Mouse (Mus musculus) kidney, embryonic 15.5 days (tissue): ENCODE data around the gene Kank1. TPM values are rescaled to one million over a fixed set of nuclear protein-coding genes. Genes with fewer than 3 reads are reported as not detected.

Experiments
- ATAC-seq: fragments of 200-750 bp; cut with Nextera tagmentation; replicated peaks from 2 replicates; pipeline ENCODE4 v1.8.0; 2017; ENCODE audit warnings: moderate TSS enrichment; ENCODE audit not compliant: low FRiP score
- H3K27ac ChIP-seq: fragments of 300-500 bp; sonication (generic); 2 replicates; pipeline ENCODE4 v1.5.1; 2015; ENCODE audit warnings: mild to moderate bottlenecking, inconsistent platforms
- H3K27me3 ChIP-seq: fragments of 300-500 bp; sonication (generic); 2 replicates; pipeline ENCODE4 v1.6.1; 2015; ENCODE audit warnings: inconsistent platforms
- H3K36me3 ChIP-seq: fragments of 300-500 bp; sonication (generic); 2 replicates; pipeline ENCODE4 v1.6.1; 2015; ENCODE audit warnings: inconsistent platforms
- H3K4me1 ChIP-seq: fragments of 300-500 bp; sonication (generic); 2 replicates; pipeline ENCODE4 v1.6.1; 2015; ENCODE audit warnings: inconsistent platforms
- H3K4me2 ChIP-seq: fragments of 300-500 bp; sonication (generic); 2 replicates; pipeline ENCODE4 v1.6.1; 2015; ENCODE audit warnings: moderate library complexity, mild to moderate bottlenecking, inconsistent platforms
- H3K4me3 ChIP-seq: fragments of 300-500 bp; sonication (generic); replicated peaks from 2 replicates; pipeline ENCODE4 v1.5.1; 2015; ENCODE audit warnings: mild to moderate bottlenecking, inconsistent platforms
- H3K9ac ChIP-seq: fragments of 300-500 bp; sonication (generic); 2 replicates; pipeline ENCODE4 v1.6.1; 2015; ENCODE audit warnings: mild to moderate bottlenecking, inconsistent platforms
- H3K9me3 ChIP-seq: fragments of 300-500 bp; sonication (generic); replicated peaks from 2 replicates; pipeline ENCODE4 v1.6.1; 2016; ENCODE audit warnings: inconsistent platforms
- WGBS: fragments of 180-500 bp; shearing (Covaris S2); methylation state at CpG from one replicate; pipeline ENCODE4 v1.1.7; 2015; ENCODE audit warnings: mixed read lengths; 5-methylcytosine and 5-hydroxymethylcytosine counted together
- polyA plus RNA-seq: library from polyadenylated mRNA; unstranded; fragments of >200 nt; fragmentation: Nextera tagmentation; extraction: Ambion mirVana; gene quantifications from 2 replicates; pipeline ENCODE4 v1.2.1, GENCODE M21; 2015

Gene Kank1
- polyA plus RNA-seq, 1 experiment from 2014 or later = 26.5 TPM

- 8% methylated on average over 9 of the region's 9 CpGs for WGBS
Measured at GRCm38 (mm10) chr19:25399511-25400211, 162.9 kb downstream of the Kank1 start.

GRCm38 (mm10) chr19:25400212-25400913, 163.6 kb downstream of the Kank1 start:
- H3K9me3 ChIP-seq = no peaks in the 10 kb centered on the region
- H3K27me3 ChIP-seq = no peaks in the 10 kb centered on the region
- H3K4me1 ChIP-seq = peaks cover 39% of the 10 kb centered on the region
- peak overlapping the region; percentile 88 for H3K27ac ChIP-seq
- no peaks in the 10 kb centered on the region for H3K36me3 ChIP-seq
- peak; percentile 77 for ATAC-seq
- H3K4me3 ChIP-seq = peak overlapping the region; percentile 15; the same call in 1 of the 2 replicates
- WGBS = 16% methylated on average over 13 of the region's 13 CpGs
- no peak overlapping the region for H3K9ac ChIP-seq
- H3K4me2 ChIP-seq = peak overlapping the region; percentile 47

More at GRCm38 (mm10) chr19:25399511-25400211, 162.9 kb downstream of the Kank1 start:
- Histone ChIP-seq H3K27me3 (no peaks in the 10 kb centered on the region), H3K9ac (no peak overlapping the region), H3K4me2 (peak overlapping the region; percentile 47), H3K4me3 (0 out of 2 replicates have a peak overlapping the region, but pooled peaks have one; percentile 15), H3K27ac (peak overlapping the region; percentile 88), H3K9me3 (no peaks in the 10 kb centered on the region), H3K36me3 (no peaks in the 10 kb centered on the region), H3K4me1 (peaks cover 43% of the 10 kb centered on the region)
- peak; percentile 68 for ATAC-seq

- Histone ChIP-seq H3K9ac (no peak overlapping the region), H3K36me3 (no peaks in the 10 kb centered on the region), H3K4me1 (peaks cover 48% of the 10 kb centered on the region), H3K27me3 (no peaks in the 10 kb centered on the region), H3K4me3 (no peak overlapping the region), H3K9me3 (no peaks in the 10 kb centered on the region), H3K4me2 (no peak overlapping the region), H3K27ac (no peak overlapping the region)
- WGBS = 67% methylated on average over 8 of the region's 8 CpGs
- no peak for ATAC-seq
Measured at GRCm38 (mm10) chr19:25401521-25401920, 164.7 kb downstream of the Kank1 start.

GRCm38 (mm10) chr19:25404163-25404562, 167.4 kb downstream of the Kank1 start:
- H3K4me3 ChIP-seq = no peak overlapping the region
- no peaks in the 10 kb centered on the region for H3K9me3 ChIP-seq
- no peak overlapping the region for H3K4me2 ChIP-seq
- WGBS = 84% methylated on average over 4 of the region's 4 CpGs
- H3K27me3 ChIP-seq = no peaks in the 10 kb centered on the region
- H3K9ac ChIP-seq = no peak overlapping the region
- H3K27ac ChIP-seq = no peak overlapping the region
- H3K4me1 ChIP-seq = peaks cover 51% of the 10 kb centered on the region
- peaks cover 3% of the 10 kb centered on the region for H3K36me3 ChIP-seq
- no peak for ATAC-seq

GRCm38 (mm10) chr19:25405987-25406386, 169.2 kb downstream of the Kank1 start:
- no peaks in the 10 kb centered on the region for H3K9me3 ChIP-seq
- H3K4me2 ChIP-seq = peak overlapping the region; percentile 90
- H3K9ac ChIP-seq = no peak overlapping the region; the same call in 1 of the 2 replicates
- no peak for ATAC-seq
- H3K27ac ChIP-seq = peak overlapping the region; percentile 88
- peaks cover 21% of the 10 kb centered on the region for H3K36me3 ChIP-seq
- H3K4me1 ChIP-seq = peaks cover 33% of the 10 kb centered on the region
- H3K27me3 ChIP-seq = no peaks in the 10 kb centered on the region
- 30% methylated on average over 6 of the region's 6 CpGs for WGBS
- H3K4me3 ChIP-seq = peak overlapping the region; percentile 51

GRCm38 (mm10) chr19:25406481-25407184, 169.9 kb downstream of the Kank1 start:
- Histone ChIP-seq H3K27ac (peak overlapping the region; percentile 88), H3K36me3 (peaks cover 28% of the 10 kb centered on the region), H3K4me2 (peak overlapping the region; percentile 90), H3K9ac (peak overlapping the region; percentile 50), H3K4me1 (peaks cover 28% of the 10 kb centered on the region), H3K27me3 (no peaks in the 10 kb centered on the region), H3K4me3 (peak overlapping the region; percentile 51), H3K9me3 (no peaks in the 10 kb centered on the region)
- WGBS = 1% methylated on average over 27 of the region's 28 CpGs
- ATAC-seq = peak; percentile 88

- WGBS = 7% methylated on average over 10 of the region's 10 CpGs
- Histone ChIP-seq H3K4me1 (peaks cover 28% of the 10 kb centered on the region), H3K4me3 (peak overlapping the region; percentile 51), H3K4me2 (peak overlapping the region; percentile 90), H3K9ac (peak overlapping the region; percentile 50), H3K9me3 (no peaks in the 10 kb centered on the region), H3K27me3 (no peaks in the 10 kb centered on the region), H3K36me3 (peaks cover 34% of the 10 kb centered on the region), H3K27ac (peak overlapping the region; percentile 88)
- ATAC-seq = peak; percentile 16; the same call in 1 of the 2 replicates
Measured at GRCm38 (mm10) chr19:25407185-25407886, 170.6 kb downstream of the Kank1 start.

GRCm38 (mm10) chr19:25407887-25408236, 171.1 kb downstream of the Kank1 start:
- peak overlapping the region; percentile 50; the same call in 1 of the 2 replicates for H3K9ac ChIP-seq
- H3K27me3 ChIP-seq = no peaks in the 10 kb centered on the region
- H3K9me3 ChIP-seq = no peaks in the 10 kb centered on the region
- WGBS = 12% methylated on average over 6 of the region's 6 CpGs
- no peak for ATAC-seq
- H3K36me3 ChIP-seq = peaks cover 38% of the 10 kb centered on the region
- peak overlapping the region; percentile 51 for H3K4me3 ChIP-seq
- H3K4me2 ChIP-seq = peak overlapping the region; percentile 90
- peaks cover 28% of the 10 kb centered on the region for H3K4me1 ChIP-seq
- H3K27ac ChIP-seq = peak overlapping the region; percentile 88

- WGBS = 92% methylated on average over 9 of the region's 9 CpGs
- H3K4me1 ChIP-seq = peaks cover 28% of the 10 kb centered on the region
- H3K4me2 ChIP-seq = no peak overlapping the region
- ATAC-seq = no peak
- no peaks in the 10 kb centered on the region for H3K27me3 ChIP-seq
- H3K9ac ChIP-seq = no peak overlapping the region
- H3K4me3 ChIP-seq = no peak overlapping the region
- H3K36me3 ChIP-seq = peaks cover 38% of the 10 kb centered on the region
- H3K9me3 ChIP-seq = no peaks in the 10 kb centered on the region
- no peak overlapping the region for H3K27ac ChIP-seq
Measured at GRCm38 (mm10) chr19:25409239-25409638, 172.5 kb downstream of the Kank1 start.

- no peak overlapping the region for H3K27ac ChIP-seq
- no peak overlapping the region for H3K4me2 ChIP-seq
- ATAC-seq = no peak
- no peak overlapping the region for H3K9ac ChIP-seq
- peaks cover 38% of the 10 kb centered on the region for H3K36me3 ChIP-seq
- H3K27me3 ChIP-seq = no peaks in the 10 kb centered on the region
- H3K4me3 ChIP-seq = no peak overlapping the region
- WGBS = 88% methylated on average over 17 of the region's 17 CpGs
- no peaks in the 10 kb centered on the region for H3K9me3 ChIP-seq
- H3K4me1 ChIP-seq = peaks cover 24% of the 10 kb centered on the region
Measured at GRCm38 (mm10) chr19:25411353-25411752, 174.6 kb downstream of the Kank1 start.

- WGBS = 74% methylated on average over 5 of the region's 5 CpGs
- H3K4me3 ChIP-seq = no peak overlapping the region
- H3K9me3 ChIP-seq = no peaks in the 10 kb centered on the region
- ATAC-seq = no peak
- H3K4me1 ChIP-seq = peaks cover 8% of the 10 kb centered on the region; the same call in 1 of the 2 replicates
- H3K36me3 ChIP-seq = peaks cover 22% of the 10 kb centered on the region
- no peaks in the 10 kb centered on the region for H3K27me3 ChIP-seq
- no peak overlapping the region for H3K4me2 ChIP-seq
- H3K9ac ChIP-seq = no peak overlapping the region
- no peak overlapping the region for H3K27ac ChIP-seq
Measured at GRCm38 (mm10) chr19:25415448-25415847, 178.7 kb downstream of the Kank1 start.
